Mouse (Mus musculus): ENCODE data around the gene Tifa.
A peak's percentile ranks its signal among the peaks of the same experiment; 100 is the strongest.

The Tifa gene

DNA sequence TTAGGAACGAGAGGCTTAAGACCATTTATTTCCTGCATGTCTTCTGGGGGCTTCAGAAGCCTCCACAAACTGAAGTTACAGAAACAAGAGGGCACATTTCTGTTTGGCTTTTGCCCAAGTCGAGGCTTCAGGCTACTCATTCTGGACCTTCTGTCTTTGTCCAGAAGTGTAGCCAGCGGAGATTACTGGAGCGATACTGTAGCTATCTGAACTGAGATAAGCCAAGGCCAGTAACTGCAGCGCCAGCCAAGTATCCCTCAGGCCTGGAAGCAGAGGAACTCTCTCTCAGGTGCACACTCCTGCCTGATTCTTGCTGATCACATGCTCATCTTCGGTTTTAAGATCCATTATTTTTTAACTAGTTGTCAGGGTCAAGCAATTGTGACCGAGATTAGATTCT, 1.6 kb upstream of the Tifa start:
- DNase-seq (ENCODE audit: low spot score in 2 of 2) = no peak

GRCm38 (mm10) chr3:127788919-127789318, 686 bp upstream of the Tifa start:
- no peak for DNase-seq (ENCODE audit: low spot score in 2 of 2)

- peak in 1 of 2 experiments; percentile 29 for DNase-seq (ENCODE audit: low spot score in 2 of 2)
These were observed 840 bp downstream of the Tifa start for GRCm38 (mm10) chr3:127790234-127791055.

DNA sequence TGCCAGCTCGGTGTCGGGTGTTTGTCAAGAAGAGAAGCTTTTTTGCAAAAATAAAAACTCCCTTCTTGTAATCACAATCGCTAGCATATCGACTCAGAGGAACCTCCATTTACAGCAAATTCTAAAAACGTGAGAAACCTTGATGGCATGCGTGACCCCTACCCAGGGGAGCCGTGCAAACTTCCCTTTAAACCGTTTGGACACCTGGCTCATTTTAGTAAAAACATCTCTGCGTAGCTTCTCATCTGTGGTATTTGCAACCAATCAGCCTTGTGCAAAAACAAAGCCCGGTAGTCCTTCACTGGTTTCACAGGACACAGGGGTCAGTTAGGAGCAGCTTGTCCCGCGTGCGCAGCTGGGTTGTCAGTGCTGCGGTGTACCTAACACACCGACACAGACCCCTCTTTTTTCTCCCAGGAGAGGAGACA, 1.5 kb downstream of the Tifa start:
- DNase-seq (ENCODE audit: low spot score in 2 of 2) = no peak

- no peak for DNase-seq (ENCODE audit: low spot score in 2 of 2)
These were observed 2.3 kb downstream of the Tifa start for GRCm38 (mm10) chr3:127791595-127792561.

- no peak for DNase-seq (ENCODE audit: low spot score in 2 of 2)
These were observed 3.4 kb downstream of the Tifa start for GRCm38 (mm10) chr3:127793022-127793421.

GRCm38 (mm10) chr3:127795762-127796161, 6.2 kb downstream of the Tifa start:
- no peak for DNase-seq (ENCODE audit: low spot score in 2 of 2)

DNA sequence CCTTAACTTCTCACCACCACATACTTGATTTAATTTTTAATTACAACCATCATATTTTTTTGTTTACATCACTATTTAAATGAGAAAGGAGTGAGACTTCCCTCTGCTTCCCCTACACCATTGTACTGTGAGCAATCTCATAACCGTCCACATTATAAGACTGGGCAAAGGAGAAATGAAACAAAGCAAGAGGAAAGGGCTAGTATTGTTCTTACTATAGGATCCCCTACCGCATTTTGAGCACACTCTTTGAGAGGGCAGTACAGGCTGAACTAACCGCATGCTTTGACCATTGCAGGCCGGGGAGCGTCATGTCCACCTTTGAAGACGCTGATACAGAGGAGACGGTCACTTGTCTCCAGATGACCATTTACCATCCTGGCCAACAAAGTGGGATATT, 6.7 kb downstream of the Tifa start:
- DNase-seq (ENCODE audit: low spot score in 2 of 2) = no peak

DNA sequence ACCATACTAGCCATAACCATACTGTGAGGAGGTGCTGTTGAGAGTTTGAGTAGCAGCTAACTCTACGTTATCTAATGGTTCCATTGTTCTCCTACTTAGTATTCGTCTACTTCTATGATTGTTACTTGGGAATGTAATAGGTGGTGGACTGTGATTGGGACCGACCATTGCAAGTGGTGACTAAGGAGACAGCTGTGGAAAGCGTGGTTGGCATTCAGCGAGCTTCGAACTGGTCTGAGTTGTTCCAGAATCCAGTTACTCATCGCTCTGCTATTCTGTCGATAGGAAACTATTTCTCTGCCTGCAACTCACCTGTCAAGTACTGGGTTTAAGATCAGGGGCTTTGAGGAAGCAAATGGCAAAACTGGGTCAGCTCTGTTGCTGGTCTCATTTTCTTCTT, 11.6 kb downstream of the Tifa start:
- DNase-seq (ENCODE audit: low spot score in 2 of 2) = no peak

GRCm38 (mm10) chr3:127802814-127803213, 13.2 kb downstream of the Tifa start:
- DNase-seq (ENCODE audit: low spot score in 2 of 2) = no peak

GRCm38 (mm10) chr3:127804439-127804838, 14.8 kb downstream of the Tifa start:
- no peak for DNase-seq (ENCODE audit: low spot score in 2 of 2)

DNA sequence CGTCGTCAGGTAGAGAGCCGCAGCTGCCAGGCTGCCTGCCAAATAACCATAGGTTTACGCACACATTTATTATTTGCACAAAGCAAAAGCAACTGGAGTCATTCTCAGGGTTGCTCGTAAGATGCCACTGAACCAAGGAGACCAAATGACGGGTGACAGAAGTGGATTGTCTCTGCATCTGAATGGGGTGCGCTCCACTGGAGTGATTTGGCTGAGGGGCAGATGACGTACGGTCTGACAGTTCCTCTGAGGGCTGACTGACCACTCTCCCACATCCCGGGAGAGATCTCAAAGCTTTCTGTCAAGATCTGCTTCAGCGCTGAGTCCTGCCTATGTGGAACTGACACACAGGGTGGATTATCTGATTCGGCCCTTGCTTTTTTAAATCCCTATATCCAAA, 15.5 kb downstream of the Tifa start:
- no peak for DNase-seq (ENCODE audit: low spot score in 2 of 2)

- no peak for DNase-seq (ENCODE audit: low spot score in 2 of 2)
These were observed 16.4 kb downstream of the Tifa start for GRCm38 (mm10) chr3:127805991-127806390.

DNA sequence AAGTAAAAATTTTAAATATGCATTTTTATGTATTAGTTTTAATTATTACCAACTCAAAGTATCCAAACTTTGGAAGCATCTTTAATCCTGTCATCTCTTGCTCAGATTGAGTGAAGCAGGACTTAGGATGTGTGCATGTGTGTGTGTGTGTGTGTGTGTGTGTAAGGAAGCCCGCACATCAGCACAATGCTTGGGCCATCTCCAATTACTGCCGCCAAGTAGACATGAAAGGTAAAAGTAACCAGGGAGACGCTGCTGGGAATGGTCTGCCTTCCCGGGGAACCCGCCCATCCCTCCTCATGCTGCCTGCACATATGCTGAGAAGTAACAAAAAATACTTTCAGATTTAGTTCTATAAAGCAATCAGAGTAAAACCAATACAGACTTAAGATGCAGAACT, 18.2 kb downstream of the Tifa start:
- DNase-seq (ENCODE audit: low spot score in 2 of 2) = no peak

DNA sequence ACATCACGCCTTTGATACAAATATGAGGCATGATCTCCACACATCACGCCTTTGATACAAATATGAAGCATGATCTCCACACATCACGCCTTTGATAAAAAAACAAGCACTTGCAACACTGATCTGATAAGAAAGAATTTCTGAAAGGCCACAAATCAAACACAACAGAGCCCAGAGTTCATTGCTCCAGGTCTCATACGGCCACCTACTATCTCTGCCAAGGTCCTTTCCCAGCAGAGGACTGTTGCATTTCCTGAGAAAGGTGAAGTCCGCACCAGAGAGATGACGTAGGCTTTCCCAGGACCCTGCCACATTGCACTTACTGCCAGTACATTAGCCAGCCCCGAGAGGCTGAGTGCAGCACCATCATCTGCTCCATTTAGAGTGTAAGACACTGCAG, 19.5 kb downstream of the Tifa start:
- no peak for DNase-seq (ENCODE audit: low spot score in 2 of 2)

GRCm38 (mm10) chr3:127817120-127817683, 27.6 kb downstream of the Tifa start:
- DNase-seq (ENCODE audit: low spot score in 2 of 2) = no peak

DNA sequence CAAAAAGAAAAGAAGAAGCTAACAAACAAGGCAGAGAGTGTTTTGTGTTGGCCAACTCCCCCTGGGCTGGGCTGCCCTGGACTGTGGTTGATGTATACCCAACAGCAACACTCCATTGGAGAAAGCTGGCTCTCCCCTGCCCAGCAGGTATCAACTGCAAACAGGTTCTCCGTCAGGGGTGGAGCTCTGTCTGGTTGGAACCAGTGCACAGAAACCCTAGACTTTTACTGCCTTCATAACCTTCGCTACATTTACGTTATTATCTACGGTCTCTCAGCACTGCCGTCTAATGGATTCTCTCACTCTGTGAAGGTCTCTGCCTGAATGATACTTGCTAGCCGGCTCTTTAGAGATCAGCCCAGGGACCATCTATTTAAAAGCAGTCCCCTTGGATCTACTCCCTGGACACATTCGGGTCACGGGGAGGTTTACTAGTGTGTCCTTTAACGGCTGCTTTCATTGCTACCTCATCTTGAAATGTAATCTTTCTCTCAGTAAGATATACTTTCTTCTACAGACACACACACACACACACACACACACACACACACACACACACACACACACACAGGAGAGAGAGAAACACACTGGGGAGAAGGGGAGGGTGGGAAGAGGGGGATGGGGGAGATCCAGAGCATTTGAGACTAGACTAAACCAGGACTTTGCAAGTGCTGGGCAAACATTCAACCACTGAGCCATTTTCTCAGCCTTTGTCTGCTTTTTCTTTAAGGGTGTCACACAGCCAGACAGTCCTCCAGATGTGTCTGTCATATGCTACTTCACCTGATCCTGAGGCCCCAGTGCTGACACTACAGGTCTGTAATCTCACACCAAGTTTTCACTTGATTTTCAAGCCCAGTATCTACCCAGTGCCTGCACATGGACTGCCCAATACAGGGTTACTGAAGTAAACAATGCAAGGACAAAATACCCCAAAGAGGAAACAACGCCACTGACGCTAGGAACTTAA, 29.4 kb downstream of the Tifa start:
- no peak for DNase-seq (ENCODE audit: low spot score in 2 of 2)

GRCm38 (mm10) chr3:127820400-127820799, 30.8 kb downstream of the Tifa start:
- DNase-seq (ENCODE audit: low spot score in 2 of 2) = no peak

- no peak for DNase-seq (ENCODE audit: low spot score in 2 of 2)
These were observed 31.6 kb downstream of the Tifa start for GRCm38 (mm10) chr3:127821209-127821608.

DNA sequence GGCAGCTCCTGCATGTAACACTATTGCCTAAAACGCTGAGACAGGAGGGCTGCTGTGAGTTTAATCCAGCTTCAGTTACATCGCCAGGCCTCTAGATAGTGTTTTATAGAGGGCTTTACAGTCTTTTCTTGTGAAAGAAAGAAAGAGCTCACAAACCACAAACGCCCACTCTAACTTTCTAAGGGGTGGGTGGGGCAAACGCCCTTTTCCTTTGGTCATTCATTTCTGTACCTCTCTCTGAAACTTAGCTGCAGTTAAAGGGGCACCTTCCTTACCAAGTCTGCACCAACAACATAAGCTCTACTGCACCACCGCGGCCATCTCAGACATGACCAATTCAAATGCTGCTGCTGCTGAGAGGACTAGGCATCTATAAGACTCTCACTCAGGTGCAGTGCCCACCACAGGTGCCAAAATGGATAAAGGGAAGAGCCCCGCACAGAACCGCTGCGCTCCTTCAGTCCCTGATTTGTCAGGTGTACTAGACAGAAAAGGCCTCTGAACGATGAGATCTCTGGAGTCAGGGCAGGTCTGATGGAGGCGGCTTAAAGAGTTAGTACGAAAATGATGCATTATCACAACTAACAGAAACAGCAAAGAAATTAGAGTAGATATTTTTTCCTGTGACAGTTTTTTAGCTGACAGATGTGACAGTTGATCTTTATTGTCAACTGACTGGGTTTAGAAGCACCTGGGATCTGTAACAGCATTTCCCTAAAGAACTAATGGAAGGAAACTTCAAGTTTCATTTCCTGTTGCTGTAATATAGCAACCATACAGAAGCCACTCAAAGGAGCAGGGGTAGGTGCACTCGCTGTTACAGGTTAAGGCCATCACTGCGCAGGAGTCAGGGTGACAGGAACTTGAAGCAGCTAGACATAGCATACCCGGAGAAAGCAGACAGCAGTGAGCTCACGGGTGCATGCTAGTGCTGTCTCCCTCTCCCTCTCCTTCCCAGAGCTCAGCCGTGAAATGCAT, 34.6 kb downstream of the Tifa start:
- DNase-seq (ENCODE audit: low spot score in 2 of 2) = no peak

Measured in frontal cortex, postnatal 10 days (tissue).